Mouse (Mus musculus) kidney, adult 18-20 months (tissue): ENCODE data around the gene 1700109H08Rik.
"Not testable (repeated sequence)": the region's sequence is repeated elsewhere in the genome, so short reads cannot be mapped to it uniquely, and the experiment has no call there.

Experiments used
- DNase-seq: peaks from one replicate; pipeline ENCODE4 v3.0.0; 2021

1700109H08Rik gene

GRCm38 (mm10) chr5:3600298-3600697 is 28.9 kb downstream of the 1700109H08Rik start:
- DNase-seq, result no peak

DNA sequence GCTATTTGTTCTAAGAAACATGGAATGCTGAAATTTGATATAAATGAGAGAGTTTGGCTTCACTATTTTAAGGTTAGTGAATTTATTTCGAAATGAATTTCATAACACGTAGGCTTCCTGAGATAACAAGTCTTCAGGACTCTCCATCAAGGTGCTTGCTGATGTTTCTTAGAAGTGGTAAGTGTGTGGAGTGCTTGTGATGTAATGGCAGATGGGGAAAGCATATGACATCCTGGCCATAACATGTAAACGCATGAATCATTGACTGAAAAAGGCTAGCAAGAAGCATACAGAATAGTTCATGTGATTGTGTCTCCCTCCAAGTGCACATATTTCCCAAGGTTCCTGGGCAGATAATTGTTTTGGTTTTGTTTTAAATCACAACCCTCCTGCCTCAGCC is 29.4 kb downstream of the 1700109H08Rik start:
- no peak for DNase-seq

GRCm38 (mm10) chr5:3607114-3607513 is 35.7 kb downstream of the 1700109H08Rik start:
- DNase-seq, result no peak

- no peak for DNase-seq
Observed at GRCm38 (mm10) chr5:3609241-3609640, 37.9 kb downstream of the 1700109H08Rik start.

DNA sequence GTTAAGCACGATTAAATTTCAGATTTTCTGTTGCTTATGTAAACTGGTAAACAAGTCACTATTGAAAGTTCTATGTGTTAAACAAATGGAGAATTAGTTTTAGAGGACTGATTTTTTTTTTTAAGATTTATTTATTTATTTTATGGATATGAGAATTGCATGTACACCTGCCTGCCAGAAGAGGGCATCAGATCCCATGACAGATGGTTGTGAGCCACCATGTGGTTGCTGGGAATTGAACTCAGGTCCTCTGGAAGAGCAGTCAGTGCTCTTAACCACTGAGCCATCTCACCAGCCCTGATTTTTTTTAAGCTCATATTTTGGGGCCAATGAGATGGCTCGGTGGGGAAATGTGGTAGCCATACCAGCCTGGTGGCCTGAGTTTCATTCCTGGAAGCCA is 40.5 kb downstream of the 1700109H08Rik start:
- not testable (repeated sequence) for DNase-seq

DNA sequence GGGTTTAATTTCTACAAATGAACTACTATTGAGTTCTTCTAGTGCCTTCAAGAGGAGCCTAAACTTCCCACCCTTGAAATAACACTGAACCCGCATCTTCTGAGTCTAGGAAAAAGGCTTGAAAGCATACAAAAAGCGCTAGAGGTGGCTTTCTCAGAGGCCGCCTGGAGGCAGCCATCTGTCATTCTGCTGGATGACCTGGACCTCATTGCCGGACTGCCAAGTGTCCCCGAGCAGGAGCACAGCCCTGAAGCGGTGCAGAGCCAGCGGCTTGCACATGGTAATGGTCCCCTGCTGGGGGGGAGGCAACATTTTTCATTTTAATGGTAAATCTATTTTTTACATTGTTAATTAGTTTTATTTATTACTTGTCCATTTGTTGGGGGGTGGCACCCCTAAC is 49.1 kb downstream of the 1700109H08Rik start:
- DNase-seq, result no peak

DNA sequence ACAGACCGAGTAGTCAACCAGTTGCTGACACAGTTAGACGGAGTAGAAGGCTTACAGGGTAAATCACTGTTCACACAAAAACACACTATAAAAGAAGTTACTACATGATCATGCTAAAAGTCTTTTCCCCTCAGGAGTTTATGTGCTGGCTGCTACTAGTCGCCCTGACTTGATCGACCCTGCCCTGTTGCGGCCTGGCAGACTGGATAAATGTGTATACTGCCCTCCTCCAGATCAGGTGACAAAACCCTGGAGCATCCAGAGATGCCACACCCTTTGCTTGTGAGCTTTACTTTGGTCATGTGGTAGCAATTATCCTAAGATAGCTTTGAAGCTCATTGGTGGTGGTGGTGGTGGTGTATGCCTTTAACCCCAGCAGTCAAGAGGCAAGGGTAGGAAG is 58.7 kb downstream of the 1700109H08Rik start:
- DNase-seq, result no peak

DNA sequence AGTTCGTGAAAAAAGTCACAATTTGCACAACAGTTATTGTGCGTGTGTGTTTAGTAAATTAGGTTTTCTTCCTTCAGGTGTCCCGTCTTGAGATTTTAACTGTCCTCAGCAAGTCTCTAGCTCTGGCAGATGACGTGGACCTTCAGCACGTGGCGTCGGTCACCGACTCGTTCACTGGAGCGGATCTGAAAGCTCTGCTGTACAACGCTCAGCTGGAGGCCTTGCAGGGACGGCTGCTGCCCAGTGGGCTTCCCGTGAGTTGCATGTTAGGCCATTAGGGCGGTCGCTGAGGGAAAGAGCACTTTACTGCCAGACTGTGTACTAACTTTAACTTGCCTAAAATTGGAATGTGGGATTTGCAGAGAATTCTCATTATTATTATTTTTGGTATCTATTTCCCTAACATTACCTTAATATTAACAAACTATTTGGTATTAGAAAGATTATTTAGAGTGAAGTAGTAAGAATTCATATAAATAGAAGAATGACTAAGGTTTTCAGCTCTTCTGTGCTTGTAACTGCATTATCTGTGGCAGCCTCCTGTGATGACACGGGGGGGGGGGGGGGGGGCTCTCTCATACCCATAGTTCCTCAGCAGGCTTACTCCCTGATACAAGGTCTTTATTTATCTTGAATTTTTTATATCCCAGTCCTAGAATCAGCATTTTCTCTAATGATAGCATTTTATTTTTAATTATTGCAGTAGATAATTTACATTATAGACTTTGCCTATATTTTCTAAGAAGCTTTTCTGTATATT is 60.3 kb downstream of the 1700109H08Rik start:
- DNase-seq, result no peak

GRCm38 (mm10) chr5:3632285-3632684 is 60.9 kb downstream of the 1700109H08Rik start:
- no peak for DNase-seq

GRCm38 (mm10) chr5:3633315-3633714 is 61.9 kb downstream of the 1700109H08Rik start:
- DNase-seq, result no peak

GRCm38 (mm10) chr5:3633951-3634350 is 62.6 kb downstream of the 1700109H08Rik start:
- DNase-seq, result no peak
